Mouse (Mus musculus): Measurements from ENCODE around the gene Dusp3. TPM values are rescaled to one million over a fixed set of nuclear protein-coding genes. Genes with fewer than 3 reads are reported as not detected.

The Dusp3 gene
- total RNA-seq (2017) = 9.5 and 12.0 TPM in 2 replicates

DNA sequence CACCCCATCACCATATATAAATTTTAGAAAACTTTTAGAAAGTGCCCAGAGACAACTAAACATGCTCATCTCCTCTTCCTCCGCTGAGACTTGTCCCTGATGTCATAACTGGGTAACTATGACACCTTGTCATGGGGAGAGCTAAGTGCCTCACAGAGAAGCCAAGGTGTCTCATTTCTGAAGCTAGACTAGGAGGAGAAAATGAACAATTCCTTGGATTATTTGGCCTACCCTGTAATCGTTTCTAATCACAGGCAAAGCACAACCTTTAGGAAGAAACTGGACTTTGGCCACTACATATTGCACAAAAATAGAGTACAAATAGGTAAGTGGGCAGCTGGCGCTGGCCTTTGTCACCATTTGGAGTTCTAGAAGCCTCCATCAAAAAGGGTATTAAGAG is at the start of gene Dusp3:
TSS of gene Dusp3 (minus strand) at position 101 of the 400 bp plus-strand sequence.
- ATAC-seq (ENCODE audit: extremely low read depth, insufficient number of reproducible peaks, low FRiP score, poor library complexity, severe bottlenecking) = no peak

DNA sequence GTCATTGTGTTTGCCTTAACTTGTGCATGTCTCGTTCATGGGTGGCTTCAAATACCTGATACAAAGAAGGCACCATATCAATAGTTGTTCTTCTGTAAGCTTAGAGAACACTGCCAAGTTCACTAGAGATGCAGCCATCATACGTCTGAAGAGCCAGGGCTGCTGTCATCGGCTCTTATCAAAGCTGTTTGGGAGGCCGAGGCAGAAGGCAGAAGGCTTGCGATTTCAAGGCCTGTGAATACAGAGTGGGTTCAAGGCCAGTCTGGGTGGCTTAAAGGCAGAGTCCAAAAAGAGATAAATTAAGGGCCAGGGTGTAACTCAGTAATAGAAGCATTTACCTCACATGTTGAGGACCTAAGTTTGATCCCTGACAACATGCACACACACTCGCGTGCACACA is 49.5 kb upstream of the Dusp3 start:
- ATAC-seq (ENCODE audit: extremely low read depth, insufficient number of reproducible peaks, low FRiP score, poor library complexity, severe bottlenecking) = no peak

DNA sequence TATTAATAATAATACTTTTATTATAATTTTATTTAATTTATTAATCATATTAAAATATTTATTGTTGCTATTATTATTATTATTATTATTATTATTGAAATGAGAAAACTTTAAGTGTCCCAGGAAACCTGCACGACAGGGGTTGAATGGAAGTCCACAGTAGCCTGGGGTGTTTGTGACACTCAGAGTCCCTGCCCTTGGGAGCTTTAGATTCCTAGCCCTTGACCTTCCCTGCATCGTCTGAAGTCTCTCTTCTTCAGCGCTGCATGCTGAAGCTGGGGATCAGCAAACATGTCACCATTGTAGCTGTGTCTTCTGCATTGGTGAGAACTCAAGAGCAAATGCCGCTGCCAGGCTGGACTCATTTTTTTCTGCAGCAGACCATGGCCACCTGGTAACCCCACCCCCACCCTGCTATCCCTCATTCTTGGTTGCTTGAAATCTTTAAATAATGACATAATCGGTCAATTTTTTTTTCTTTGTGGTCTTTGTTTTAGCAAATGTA is 48.7 kb upstream of the Dusp3 start:
- no peak for ATAC-seq (ENCODE audit: extremely low read depth, insufficient number of reproducible peaks, low FRiP score, poor library complexity, severe bottlenecking)

DNA sequence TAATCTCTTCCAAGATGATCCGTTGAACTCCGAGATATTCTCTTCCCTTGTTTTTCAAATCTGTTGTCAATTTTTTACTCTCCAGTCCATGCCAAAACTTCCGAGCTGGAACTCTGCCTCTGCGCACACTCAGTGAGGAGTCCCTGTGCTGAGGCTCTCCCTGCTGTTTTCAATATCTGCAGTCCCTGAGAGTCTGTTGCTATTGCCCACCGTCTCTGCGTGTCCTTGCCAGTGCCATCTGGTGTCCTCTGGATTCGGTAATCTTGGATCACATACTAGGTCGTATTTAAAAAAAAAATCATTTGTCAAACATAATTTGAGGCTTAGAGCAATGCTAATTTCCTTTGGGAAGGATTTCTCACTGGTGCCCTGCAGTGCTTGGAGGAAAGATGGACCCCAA is 48.1 kb upstream of the Dusp3 start:
- ATAC-seq (ENCODE audit: extremely low read depth, insufficient number of reproducible peaks, low FRiP score, poor library complexity, severe bottlenecking) = no peak

DNA sequence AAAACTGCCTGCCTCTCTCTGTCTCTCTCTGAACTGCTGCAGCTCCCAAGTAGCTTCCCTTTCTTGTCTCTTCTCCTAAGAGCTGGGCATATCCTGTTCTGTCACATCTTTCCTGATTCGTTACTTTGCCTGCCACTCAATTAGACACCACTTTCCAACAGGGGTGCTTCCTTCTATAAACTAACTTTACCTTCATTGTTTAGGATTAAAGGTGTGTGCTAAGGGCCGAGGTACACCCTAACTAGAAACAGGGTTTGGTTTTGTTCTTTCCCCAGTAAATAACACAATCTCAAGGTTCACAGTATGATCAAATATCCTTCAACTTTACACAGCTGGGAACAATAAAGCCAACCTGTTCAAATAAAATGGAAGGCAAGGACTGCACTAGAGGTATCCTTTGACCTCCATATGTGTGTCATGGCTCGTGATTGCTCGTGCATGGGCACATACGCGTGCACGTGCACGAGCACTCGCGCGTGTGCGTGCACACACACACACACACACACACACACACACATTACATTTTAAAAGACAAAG is 46.3 kb upstream of the Dusp3 start:
- ATAC-seq (ENCODE audit: extremely low read depth, insufficient number of reproducible peaks, low FRiP score, poor library complexity, severe bottlenecking) = no peak

DNA sequence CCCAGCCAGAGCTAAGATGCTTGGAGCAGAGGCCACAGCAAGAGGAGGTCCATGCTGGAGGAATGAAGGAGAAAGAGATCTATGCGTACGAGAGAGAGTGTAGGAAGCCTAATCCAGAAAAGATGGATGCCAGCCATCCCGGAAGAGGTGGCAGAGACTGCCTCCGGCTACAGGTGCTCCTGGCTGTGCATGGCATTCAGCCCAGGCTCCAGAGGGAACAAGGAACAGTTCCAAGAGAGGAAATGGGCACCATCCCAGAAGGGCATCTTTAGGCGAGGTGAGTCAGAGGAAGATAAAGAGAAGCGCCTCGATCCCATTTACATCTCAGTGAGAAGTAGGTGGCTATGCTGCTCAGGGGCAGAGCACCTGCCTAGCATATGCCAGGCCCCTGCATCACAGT is 44.3 kb upstream of the Dusp3 start:
- no peak for ATAC-seq (ENCODE audit: extremely low read depth, insufficient number of reproducible peaks, low FRiP score, poor library complexity, severe bottlenecking)

DNA sequence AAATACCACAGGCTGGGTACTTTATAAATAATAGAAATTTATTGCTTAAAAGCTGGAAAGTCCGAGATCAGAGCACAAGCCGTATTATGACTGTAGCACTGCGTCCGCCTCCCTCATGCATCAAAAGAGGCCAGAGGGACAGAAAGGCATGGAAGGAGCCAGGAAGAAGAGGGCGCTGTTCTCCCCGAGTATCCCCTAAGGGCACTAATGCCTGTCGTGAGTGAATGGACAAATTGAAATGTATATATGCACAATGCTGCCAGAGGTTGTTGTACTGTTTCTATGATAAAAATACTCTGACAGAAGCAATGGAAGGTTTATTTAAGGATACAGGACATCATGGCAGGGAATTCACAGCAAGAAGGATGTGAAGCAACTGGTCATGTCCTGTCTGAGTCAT is 43.2 kb upstream of the Dusp3 start:
- no peak for ATAC-seq (ENCODE audit: extremely low read depth, insufficient number of reproducible peaks, low FRiP score, poor library complexity, severe bottlenecking)

DNA sequence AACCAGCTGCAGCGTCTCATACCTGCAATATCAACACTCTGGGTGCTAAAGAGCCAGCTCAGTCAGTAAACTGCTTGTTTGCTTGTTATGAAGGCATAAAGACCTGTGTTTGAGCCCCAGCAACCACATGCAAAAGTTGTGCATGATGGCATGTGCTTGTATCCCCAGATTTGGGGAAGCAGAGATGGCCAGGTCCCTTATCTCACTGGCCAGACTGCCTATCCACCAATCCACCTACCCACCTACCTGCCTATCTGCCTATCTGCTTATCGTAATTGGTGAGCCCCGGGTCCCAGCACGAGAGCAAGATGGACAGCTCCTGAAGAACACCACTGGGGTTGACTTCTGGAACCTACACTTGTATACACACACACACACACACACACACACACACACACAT is 42.5 kb upstream of the Dusp3 start:
- ATAC-seq (ENCODE audit: extremely low read depth, insufficient number of reproducible peaks, low FRiP score, poor library complexity, severe bottlenecking) = no peak

DNA sequence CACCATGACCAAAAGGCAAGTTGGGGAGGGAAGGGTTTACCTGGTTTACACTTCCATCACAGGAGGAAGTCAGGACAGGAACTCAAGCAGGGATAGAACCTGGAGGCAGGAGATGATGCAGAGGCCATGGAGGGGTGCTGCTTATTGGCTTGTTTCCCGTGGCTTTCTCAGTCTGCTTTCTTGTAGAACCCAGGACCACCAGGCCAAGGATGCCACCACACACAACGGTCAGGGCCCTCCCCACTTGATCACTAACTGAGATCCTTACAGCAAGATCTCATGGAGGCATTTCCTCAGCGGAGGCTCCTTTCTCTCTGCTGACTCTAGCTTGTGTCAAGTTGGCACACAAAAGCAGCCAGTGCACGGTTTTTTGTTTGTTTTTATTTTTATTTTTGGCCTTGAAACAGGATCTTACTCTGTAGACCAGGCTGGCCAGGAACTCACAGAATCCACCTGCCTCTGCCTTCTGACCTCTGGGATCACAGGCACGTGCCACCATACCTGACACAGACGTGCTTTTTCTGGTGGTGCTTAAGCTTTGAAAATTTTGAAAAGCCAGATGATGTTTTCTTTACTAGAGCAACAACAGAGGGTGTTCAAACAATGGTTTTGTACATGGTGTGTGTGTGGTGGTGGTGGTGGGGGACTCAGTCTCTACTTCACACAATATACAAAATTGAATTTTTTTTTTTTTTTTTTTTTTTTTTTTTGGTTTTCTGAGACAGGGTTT is 41.4 kb upstream of the Dusp3 start, which contains the start of gene Mpp3:
TSS of gene Mpp3 (minus strand) at position 375 of the 730 bp plus-strand sequence.
- no peak for ATAC-seq (ENCODE audit: extremely low read depth, insufficient number of reproducible peaks, low FRiP score, poor library complexity, severe bottlenecking)

DNA sequence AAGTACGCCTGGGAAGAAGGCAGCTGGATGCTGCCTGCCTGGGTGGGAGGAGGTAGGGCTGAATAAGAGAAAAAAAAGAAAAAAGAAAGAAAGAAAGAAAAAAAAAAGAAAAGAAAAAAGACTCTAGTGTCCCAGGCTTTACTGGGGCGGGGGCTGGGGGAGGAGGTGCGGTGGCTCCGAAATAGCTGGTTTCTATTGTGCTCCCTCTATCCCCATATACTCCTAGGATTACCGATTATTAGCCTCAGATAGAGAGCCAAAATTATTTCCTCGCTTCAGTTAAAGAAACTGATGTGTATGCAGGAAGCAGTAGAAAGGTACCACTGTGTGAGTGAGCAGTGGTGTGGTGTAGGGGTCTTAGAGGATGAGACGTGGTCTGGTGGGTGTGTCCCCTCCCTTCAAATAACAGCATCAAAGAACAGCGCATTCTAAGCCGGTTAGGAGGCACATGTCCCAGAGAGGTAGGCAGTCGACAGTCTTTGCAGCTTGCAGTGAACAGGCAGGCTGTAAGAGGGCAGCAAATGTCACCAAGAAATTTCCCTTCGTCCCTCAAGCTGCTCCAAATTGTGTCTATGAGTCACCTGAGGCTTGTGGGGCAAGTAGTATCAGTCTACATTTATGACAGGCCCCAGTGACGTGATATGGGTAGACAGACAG is 40.7 kb upstream of the Dusp3 start:
- ATAC-seq (ENCODE audit: extremely low read depth, insufficient number of reproducible peaks, low FRiP score, poor library complexity, severe bottlenecking) = no peak

DNA sequence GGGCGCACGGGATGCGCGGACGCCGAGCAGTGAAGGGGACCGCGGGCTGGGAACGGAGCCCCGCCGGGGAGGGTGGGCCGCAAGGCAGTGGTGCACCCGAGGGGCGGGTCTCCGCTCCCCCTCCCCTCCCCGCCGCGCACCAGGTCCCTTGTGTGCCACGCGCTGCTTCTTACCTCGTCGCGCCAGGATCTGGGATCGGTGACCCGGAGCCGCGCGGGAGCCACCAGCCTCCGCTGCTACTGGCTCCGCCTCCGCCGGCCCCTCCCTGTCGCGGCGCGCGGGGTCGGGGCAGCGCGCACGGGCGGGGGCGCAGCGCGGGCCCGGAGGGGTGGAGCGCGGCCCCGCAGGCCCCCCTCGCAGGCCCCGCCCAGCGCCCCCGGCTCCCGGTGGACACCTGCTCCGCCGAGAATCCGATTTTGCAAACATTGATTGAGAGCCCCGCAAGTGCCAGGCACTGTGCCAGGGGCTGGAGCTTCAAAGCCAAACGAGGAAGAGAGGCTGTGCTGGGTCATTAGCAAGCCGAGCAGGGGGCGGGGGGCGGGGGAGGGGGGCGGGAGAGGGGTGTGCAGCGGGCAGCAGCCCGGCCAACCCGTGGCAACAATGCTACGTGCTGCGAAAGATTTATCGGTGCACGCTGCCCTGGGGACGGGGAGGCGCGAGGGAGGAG is 40.0 kb upstream of the Dusp3 start:
- ATAC-seq (ENCODE audit: extremely low read depth, insufficient number of reproducible peaks, low FRiP score, poor library complexity, severe bottlenecking) = no peak

DNA sequence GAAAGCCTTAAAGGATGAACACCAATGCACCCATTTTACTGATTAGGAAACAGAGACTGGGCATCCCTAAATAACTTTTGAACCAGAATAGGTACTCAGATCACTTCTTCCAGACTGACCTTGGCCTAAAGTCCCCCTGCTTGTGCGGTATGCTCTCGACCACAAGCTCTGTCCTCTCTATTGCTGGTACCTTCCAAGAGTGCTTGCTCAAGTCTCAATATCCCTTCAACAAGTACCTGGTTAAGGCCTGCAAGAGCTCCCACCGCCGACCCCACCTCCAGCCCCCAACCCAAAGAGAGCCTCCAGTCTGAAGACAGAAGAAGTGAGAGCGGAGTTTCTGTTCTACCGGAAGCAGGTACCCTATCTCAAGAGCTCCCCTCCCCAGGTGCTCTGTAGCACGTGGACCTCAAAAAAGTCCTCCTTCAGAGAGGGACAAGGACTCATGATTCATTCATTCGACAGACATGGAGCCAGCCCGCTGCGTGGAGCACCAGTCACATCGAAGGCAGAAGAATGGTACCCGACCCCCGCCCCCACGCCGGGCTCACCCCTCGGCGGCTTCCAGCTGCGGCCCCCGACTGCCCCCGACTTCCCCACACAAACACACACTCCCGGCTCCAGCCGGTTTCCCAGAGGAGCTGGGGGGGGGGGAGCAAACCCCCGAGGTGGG is 39.3 kb upstream of the Dusp3 start:
- no peak for ATAC-seq (ENCODE audit: extremely low read depth, insufficient number of reproducible peaks, low FRiP score, poor library complexity, severe bottlenecking)

DNA sequence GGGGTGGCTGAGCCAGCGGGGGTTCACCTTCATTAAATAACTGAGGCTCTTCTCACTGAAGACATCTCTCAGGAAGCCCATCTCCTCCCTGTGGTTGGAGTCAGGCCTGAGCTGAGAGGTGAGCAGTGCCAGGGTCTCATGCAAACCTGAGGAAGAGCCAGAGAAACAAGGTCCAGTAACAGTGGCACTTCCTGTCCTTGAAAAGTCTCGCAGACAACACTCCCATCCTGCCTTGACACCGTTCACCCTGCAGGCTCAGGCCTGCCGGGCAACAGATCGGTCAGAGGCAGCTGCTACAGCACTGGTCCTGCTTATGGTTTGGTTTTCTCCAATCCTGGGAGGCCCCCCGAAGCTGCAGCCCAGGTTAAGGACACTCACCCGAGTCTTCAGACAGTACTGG is 38.5 kb upstream of the Dusp3 start:
- no peak for ATAC-seq (ENCODE audit: extremely low read depth, insufficient number of reproducible peaks, low FRiP score, poor library complexity, severe bottlenecking)

DNA sequence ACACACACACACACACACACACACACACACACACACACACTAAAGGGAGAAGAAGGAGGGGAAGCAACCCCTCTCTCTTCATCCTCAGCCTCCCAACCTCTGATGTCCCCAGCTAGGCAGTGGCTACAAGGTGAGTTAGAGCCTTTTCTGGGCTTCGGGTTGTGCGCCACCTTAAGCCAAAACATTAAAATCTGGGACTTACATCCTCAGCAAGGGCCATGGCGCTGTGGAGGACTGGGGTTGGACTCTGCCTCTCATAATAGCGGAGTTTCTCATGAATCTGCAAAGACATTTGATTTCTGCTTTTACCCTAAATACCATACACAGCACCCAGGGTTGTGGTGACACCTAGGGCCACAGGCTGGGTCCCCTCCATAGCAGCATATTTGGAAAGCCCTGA is 38.1 kb upstream of the Dusp3 start:
- ATAC-seq (ENCODE audit: extremely low read depth, insufficient number of reproducible peaks, low FRiP score, poor library complexity, severe bottlenecking) = no peak

DNA sequence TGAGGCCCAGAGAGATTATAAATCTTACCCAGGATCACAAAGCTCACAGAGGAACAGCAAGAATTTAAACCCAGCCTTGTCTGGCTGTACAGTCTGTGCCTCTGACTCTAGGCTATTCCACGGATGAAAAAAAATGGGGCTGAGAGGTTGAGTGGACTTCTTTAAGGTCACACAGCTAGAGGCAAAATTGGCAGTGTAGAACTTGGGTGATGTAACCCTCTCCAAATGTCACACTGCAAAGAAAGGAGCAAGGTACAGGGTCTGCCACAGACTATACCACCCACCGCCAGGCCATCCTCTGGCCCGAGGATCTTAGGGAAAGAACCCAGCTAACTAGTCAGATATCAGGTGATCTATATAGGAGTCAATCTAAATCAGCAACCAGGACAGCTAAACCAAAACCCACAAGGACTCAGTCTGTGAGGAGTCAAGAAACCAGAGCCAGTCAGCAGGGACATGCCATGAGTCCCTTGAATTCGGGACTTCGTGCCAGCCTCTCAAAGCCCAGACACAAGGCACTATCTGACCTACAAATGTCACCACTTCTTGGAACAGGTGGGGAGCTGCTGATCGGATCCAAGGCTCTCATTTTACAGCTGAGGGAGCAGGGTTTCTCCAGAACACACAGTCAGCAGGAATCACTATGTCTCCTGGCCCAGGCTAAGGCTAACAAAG is 37.4 kb upstream of the Dusp3 start:
- ATAC-seq (ENCODE audit: extremely low read depth, insufficient number of reproducible peaks, low FRiP score, poor library complexity, severe bottlenecking) = no peak

DNA sequence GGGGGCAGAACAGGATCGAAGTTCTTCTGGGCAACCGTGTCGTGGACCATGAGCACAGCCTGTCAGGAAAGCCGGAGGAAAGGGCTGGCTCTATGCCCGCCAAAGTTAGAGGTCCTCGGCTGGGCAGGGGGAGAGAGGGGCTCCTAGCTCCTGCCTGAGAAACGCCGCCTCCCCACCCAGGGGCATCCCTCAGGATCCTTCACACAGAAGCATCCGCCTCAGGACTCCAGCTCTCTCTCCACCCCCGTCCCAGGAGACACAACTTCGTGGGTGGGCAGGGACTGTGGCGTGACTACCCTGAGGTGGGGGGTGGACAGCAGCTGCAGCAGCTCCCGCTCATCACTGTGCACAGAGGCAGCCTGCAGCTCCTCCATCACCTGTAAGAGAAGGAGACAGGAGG is 36.6 kb upstream of the Dusp3 start:
- no peak for ATAC-seq (ENCODE audit: extremely low read depth, insufficient number of reproducible peaks, low FRiP score, poor library complexity, severe bottlenecking)

DNA sequence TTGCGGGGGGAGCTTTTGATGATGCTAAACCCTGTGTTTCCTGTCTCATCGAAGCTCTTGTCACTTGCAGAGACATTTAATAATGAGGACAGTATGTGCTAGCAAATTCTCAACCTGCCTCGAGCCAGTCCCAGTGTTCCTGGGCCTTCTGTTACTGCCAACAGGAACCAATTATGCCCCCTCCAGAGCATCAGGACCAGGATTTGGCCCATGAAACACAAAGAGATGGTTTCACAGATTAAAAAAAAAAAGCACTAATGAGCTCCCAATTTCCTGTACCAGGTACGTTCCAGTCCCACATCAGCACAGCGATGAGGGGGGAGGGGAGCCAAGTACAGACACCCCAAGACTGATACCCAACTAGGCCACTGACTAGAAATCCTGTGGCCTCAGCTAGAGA is 34.4 kb upstream of the Dusp3 start:
- no peak for ATAC-seq (ENCODE audit: extremely low read depth, insufficient number of reproducible peaks, low FRiP score, poor library complexity, severe bottlenecking)

DNA sequence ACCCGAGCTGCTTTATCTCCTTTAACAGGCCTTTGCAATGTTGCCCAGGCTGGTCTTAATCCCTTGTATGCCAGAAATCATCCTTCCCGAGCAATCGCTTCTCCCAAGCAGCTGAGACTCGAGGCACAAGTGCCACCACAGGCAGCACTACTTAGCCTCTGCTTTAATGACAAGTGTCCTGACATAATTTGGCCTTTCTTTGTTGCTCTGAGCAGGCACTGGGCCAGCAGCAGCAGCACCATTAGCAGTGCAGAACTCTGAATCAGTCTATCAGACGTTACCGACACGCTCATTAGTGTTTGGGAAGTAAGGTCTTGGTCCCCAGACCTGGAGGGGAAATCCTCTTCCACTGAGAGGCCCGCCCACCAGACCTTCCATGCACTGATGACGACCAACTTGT is 32.9 kb upstream of the Dusp3 start:
- no peak for ATAC-seq (ENCODE audit: extremely low read depth, insufficient number of reproducible peaks, low FRiP score, poor library complexity, severe bottlenecking)

DNA sequence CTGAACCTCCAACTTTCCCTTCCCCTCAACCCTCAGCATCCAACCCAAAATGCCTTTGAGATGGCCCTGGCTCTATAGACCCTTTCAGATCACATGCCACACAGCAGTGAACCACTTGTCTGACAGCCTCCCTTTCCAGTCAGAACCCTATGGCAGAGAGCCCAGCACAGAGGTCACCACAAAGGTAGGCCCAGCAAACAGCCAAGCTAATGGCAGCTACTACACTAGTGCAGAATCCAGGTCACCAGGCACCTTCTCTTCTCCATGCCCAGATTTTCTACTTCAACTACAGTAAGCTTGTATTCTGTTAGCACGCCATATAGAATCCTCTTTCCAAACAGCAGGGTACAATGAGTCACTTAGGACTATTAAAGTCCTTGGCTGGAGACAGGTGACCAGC is 29.3 kb upstream of the Dusp3 start:
- ATAC-seq (ENCODE audit: extremely low read depth, insufficient number of reproducible peaks, low FRiP score, poor library complexity, severe bottlenecking) = no peak

Measured in neutrophil, adult 5-6 weeks (primary cell).